Mouse (Mus musculus) neural tube, embryonic 14.5 days (tissue): ENCODE data around the gene Gm49510. TPM values are rescaled to one million over a fixed set of nuclear protein-coding genes. Genes with fewer than 3 reads are reported as not detected.

Source experiments
- ATAC-seq: fragments of 200-750 bp; cut with Nextera tagmentation; 2 replicates; pipeline ENCODE4 v1.8.0; 2017; ENCODE audit warnings: low read depth, mild to moderate bottlenecking, moderate TSS enrichment, moderate library complexity
- H3K27ac ChIP-seq: fragments of 300-500 bp; sonication (generic); 2 replicates; pipeline ENCODE4 v1.5.1; 2014; ENCODE audit warnings: low read depth, mild to moderate bottlenecking, control low read depth, low read length, moderate library complexity, mixed read lengths
- H3K27me3 ChIP-seq: fragments of 300-500 bp; sonication (generic); 2 replicates; pipeline ENCODE4 v1.6.1; 2014; ENCODE audit warnings: low read length; ENCODE audit not compliant: control insufficient read depth, insufficient read depth
- H3K36me3 ChIP-seq: fragments of 300-500 bp; sonication (generic); 2 replicates; pipeline ENCODE4 v1.6.1; 2014; ENCODE audit warnings: low read length, mixed read lengths; ENCODE audit not compliant: control insufficient read depth, insufficient read depth
- H3K4me1 ChIP-seq: fragments of 300-500 bp; sonication (generic); 2 replicates; pipeline ENCODE4 v1.6.1; 2014; ENCODE audit warnings: low read length; ENCODE audit not compliant: control insufficient read depth, insufficient read depth
- H3K4me2 ChIP-seq: fragments of 300-500 bp; sonication (generic); 2 replicates; pipeline ENCODE4 v1.6.1; 2014; ENCODE audit warnings: mild to moderate bottlenecking, low read depth, low read length, control low read depth
- H3K4me3 ChIP-seq: fragments of 300-500 bp; sonication (generic); 2 replicates; pipeline ENCODE4 v1.5.1; 2014; ENCODE audit warnings: low read depth, low read length, control low read depth, mixed read lengths
- H3K9ac ChIP-seq: fragments of 300-500 bp; sonication (generic); replicated peaks from 2 replicates; pipeline ENCODE4 v1.6.1; 2014; ENCODE audit warnings: low read depth, mild to moderate bottlenecking, control low read depth, low read length, mixed read lengths
- H3K9me3 ChIP-seq: fragments of 300-500 bp; sonication (generic); 2 replicates; pipeline ENCODE4 v1.6.1; 2016; ENCODE audit warnings: low read length; ENCODE audit not compliant: control insufficient read depth
- WGBS: fragments of 180-500 bp; shearing (Covaris S2); extraction: QIAGEN DNeasy Blood & Tissue Kit; methylation state at CpG from one replicate; pipeline ENCODE4 v1.1.7; 2014; 5-methylcytosine and 5-hydroxymethylcytosine counted together
- polyA plus RNA-seq: library from polyadenylated mRNA; unstranded; fragments of >200 nt; fragmentation: Nextera tagmentation; extraction: Ambion mirVana; gene quantifications from 2 replicates; pipeline ENCODE4 v1.2.1, GENCODE M21; 2014

The Gm49510 gene
- polyA plus RNA-seq, 1 experiment from 2014 or later = 0.21 TPM

GRCm38 (mm10) chr15:78916052-78916826, 16.8 kb downstream of the Gm49510 start:
- no peaks in the 10 kb centered on the region for H3K9me3 ChIP-seq
- H3K4me1 ChIP-seq = peaks cover 27% of the 10 kb centered on the region
- H3K4me3 ChIP-seq = peak overlapping the region; percentile 71
- no peaks in the 10 kb centered on the region for H3K27me3 ChIP-seq
- H3K27ac ChIP-seq = peak overlapping the region; percentile 8; the same call in 1 of the 2 replicates
- peak overlapping the region; percentile 52 for H3K9ac ChIP-seq
- WGBS = 35% methylated on average over 12 of the region's 12 CpGs
- no peak for ATAC-seq
- peak overlapping the region; percentile 89 for H3K4me2 ChIP-seq
- H3K36me3 ChIP-seq = no peaks in the 10 kb centered on the region

GRCm38 (mm10) chr15:78918126-78918525, 18.7 kb downstream of the Gm49510 start:
- peaks cover 25% of the 10 kb centered on the region for H3K4me1 ChIP-seq
- H3K27me3 ChIP-seq = no peaks in the 10 kb centered on the region
- no peaks in the 10 kb centered on the region for H3K9me3 ChIP-seq
- H3K9ac ChIP-seq = no peak overlapping the region
- H3K27ac ChIP-seq = no peak overlapping the region
- H3K4me2 ChIP-seq = no peak overlapping the region
- WGBS = 94% methylated on average over 23 of the region's 23 CpGs
- no peak overlapping the region for H3K4me3 ChIP-seq
- H3K36me3 ChIP-seq = no peaks in the 10 kb centered on the region
- no peak for ATAC-seq

- 79% methylated on average over 12 of the region's 12 CpGs for WGBS
- Histone ChIP-seq H3K9ac (no peak overlapping the region), H3K9me3 (no peaks in the 10 kb centered on the region), H3K27ac (no peak overlapping the region), H3K27me3 (no peaks in the 10 kb centered on the region), H3K36me3 (no peaks in the 10 kb centered on the region), H3K4me3 (no peak overlapping the region), H3K4me2 (no peak overlapping the region), H3K4me1 (peaks cover 18% of the 10 kb centered on the region)
- no peak for ATAC-seq
Observed at GRCm38 (mm10) chr15:78919914-78920313, 20.4 kb downstream of the Gm49510 start.

- Histone ChIP-seq H3K4me1 (peaks cover 8% of the 10 kb centered on the region; the same call in 1 of the 2 replicates), H3K9me3 (no peaks in the 10 kb centered on the region), H3K27me3 (no peaks in the 10 kb centered on the region), H3K9ac (no peak overlapping the region), H3K27ac (no peak overlapping the region), H3K4me3 (no peak overlapping the region), H3K36me3 (no peaks in the 10 kb centered on the region), H3K4me2 (no peak overlapping the region)
- 92% methylated on average over 7 of the region's 7 CpGs for WGBS
- ATAC-seq = no peak
Observed at GRCm38 (mm10) chr15:78922700-78923099, 23.2 kb downstream of the Gm49510 start.

GRCm38 (mm10) chr15:78923585-78923984, 24.1 kb downstream of the Gm49510 start:
- Histone ChIP-seq H3K9me3 (no peaks in the 10 kb centered on the region), H3K9ac (no peak overlapping the region), H3K4me1 (peaks cover 8% of the 10 kb centered on the region; the same call in 1 of the 2 replicates), H3K36me3 (no peaks in the 10 kb centered on the region), H3K4me3 (no peak overlapping the region), H3K27ac (no peak overlapping the region), H3K27me3 (no peaks in the 10 kb centered on the region), H3K4me2 (no peak overlapping the region)
- WGBS = 72% methylated on average over 6 of the region's 6 CpGs
- no peak for ATAC-seq

GRCm38 (mm10) chr15:78925129-78925528, 25.7 kb downstream of the Gm49510 start:
- Histone ChIP-seq H3K27me3 (no peaks in the 10 kb centered on the region), H3K9ac (no peak overlapping the region), H3K27ac (no peak overlapping the region), H3K4me1 (peaks cover 8% of the 10 kb centered on the region; the same call in 1 of the 2 replicates), H3K36me3 (no peaks in the 10 kb centered on the region), H3K4me2 (no peak overlapping the region), H3K4me3 (no peak overlapping the region), H3K9me3 (no peaks in the 10 kb centered on the region)
- no peak for ATAC-seq
- 34% methylated on average over 8 of the region's 8 CpGs for WGBS

GRCm38 (mm10) chr15:78926021-78926919, 26.8 kb downstream of the Gm49510 start, which contains the start of gene Lgals1:
Lgals1 (plus strand) TSS chr15:78926725.
- Histone ChIP-seq H3K27ac (peak within 1 kb of the TSS; percentile 64), H3K4me3 (peak within 1 kb of the TSS; percentile 20; the same call in 1 of the 2 replicates), H3K36me3 (no peaks in the 10 kb centered on the region), H3K4me1 (peaks cover 8% of the 10 kb centered on the region; the same call in 1 of the 2 replicates), H3K4me2 (peak within 1 kb of the TSS; percentile 59), H3K9me3 (no peaks in the 10 kb centered on the region), H3K27me3 (no peaks in the 10 kb centered on the region), H3K9ac (peak within 1 kb of the TSS; percentile 32; the same call in 1 of the 2 replicates)
- ATAC-seq = peak; percentile 65; the same call in 1 of the 2 replicates
- 8% methylated on average over 20 of the region's 20 CpGs for WGBS

GRCm38 (mm10) chr15:78927021-78927787, 27.7 kb downstream of the Gm49510 start:
- no peaks in the 10 kb centered on the region for H3K27me3 ChIP-seq
- 28% methylated on average over 15 of the region's 15 CpGs for WGBS
- ATAC-seq = no peak
- peaks cover 8% of the 10 kb centered on the region; the same call in 1 of the 2 replicates for H3K4me1 ChIP-seq
- peak overlapping the region; percentile 20; the same call in 1 of the 2 replicates for H3K4me3 ChIP-seq
- H3K27ac ChIP-seq = no peak overlapping the region
- peak overlapping the region; percentile 8; the same call in 1 of the 2 replicates for H3K9ac ChIP-seq
- H3K36me3 ChIP-seq = no peaks in the 10 kb centered on the region
- no peaks in the 10 kb centered on the region for H3K9me3 ChIP-seq
- H3K4me2 ChIP-seq = peak overlapping the region; percentile 59
